Mouse (Mus musculus): Measurements from ENCODE around the gene 1500011B03Rik. TPM values are rescaled to one million over a fixed set of nuclear protein-coding genes. Genes with fewer than 3 reads are reported as not detected.

The 1500011B03Rik gene
- total RNA-seq, 2 experiments from 2014 or later = 15.9 to 17.6 TPM

- DNase-seq = no peak
Observed at GRCm38 (mm10) chr5:114780912-114781311, 42.4 kb downstream of the 1500011B03Rik start.

- DNase-seq = no peak
Observed at GRCm38 (mm10) chr5:114779956-114780489, 43.2 kb downstream of the 1500011B03Rik start.

GRCm38 (mm10) chr5:114776174-114776573 lies 47.1 kb downstream of the 1500011B03Rik start:
- DNase-seq = no peak

GRCm38 (mm10) chr5:114775056-114775979 lies 48.0 kb downstream of the 1500011B03Rik start, which contains the start of gene Git2:
Gene Git2 (minus strand): TSS chr5:114775517.
- DNase-seq = no peak

- DNase-seq = peak; percentile 92
Observed at GRCm38 (mm10) chr5:114774403-114775051, 48.7 kb downstream of the 1500011B03Rik start, which contains the start of gene Ankrd13a. Gene Ankrd13a (plus strand): TSS chr5:114774677.

GRCm38 (mm10) chr5:114773780-114774179 lies 49.5 kb downstream of the 1500011B03Rik start:
- DNase-seq = no peak

GRCm38 (mm10) chr5:114773211-114773710 lies 50.0 kb downstream of the 1500011B03Rik start:
- DNase-seq = peak; percentile 98

GRCm38 (mm10) chr5:114772456-114773203 lies 50.6 kb downstream of the 1500011B03Rik start:
- peak; percentile 74 for DNase-seq

GRCm38 (mm10) chr5:114771796-114772195 lies 51.5 kb downstream of the 1500011B03Rik start:
- DNase-seq = no peak

GRCm38 (mm10) chr5:114769786-114770185 lies 53.5 kb downstream of the 1500011B03Rik start:
- DNase-seq = no peak

- no peak for DNase-seq
Observed at GRCm38 (mm10) chr5:114767185-114767584, 56.1 kb downstream of the 1500011B03Rik start.

GRCm38 (mm10) chr5:114766686-114767085 lies 56.6 kb downstream of the 1500011B03Rik start:
- DNase-seq = no peak

GRCm38 (mm10) chr5:114764812-114765735 lies 58.2 kb downstream of the 1500011B03Rik start:
- DNase-seq = no peak

GRCm38 (mm10) chr5:114761980-114762379 lies 61.3 kb downstream of the 1500011B03Rik start:
- DNase-seq = peak; percentile 25

GRCm38 (mm10) chr5:114759536-114760090 lies 63.7 kb downstream of the 1500011B03Rik start:
- no peak for DNase-seq

Small RNAs within 50 kb of the gene (microRNA-seq; reads per million reads assigned to microRNA genes)
- 8.3 to 15.3 reads per million in 2 experiments for gene Mir6240

Other genes with a start within 250 kb of the 1500011B03Rik start
- 1 to 10 TPM; 2.8 to 3.1 TPM for gene Trpv4, start 165.0 kb downstream of the 1500011B03Rik start, total RNA-seq (2021)
- gene Gltp, start 132.5 kb downstream of the 1500011B03Rik start, total RNA-seq (2021) = 10 to 100 TPM; 24.4 to 26.8 TPM
- gene Tchp, start 115.7 kb downstream of the 1500011B03Rik start, total RNA-seq (2021) = 1 to 10 TPM; 5.3 to 6.8 TPM
- 10 to 100 TPM; 60.6 to 60.8 TPM for gene Ankrd13a, start 48.8 kb downstream of the 1500011B03Rik start, total RNA-seq (2021)
- 10 to 100 TPM; 38.8 to 49.5 TPM for gene Git2, start 48.0 kb downstream of the 1500011B03Rik start, total RNA-seq (2021)
- gene 4930519G04Rik, start 30.2 kb upstream of the 1500011B03Rik start, total RNA-seq (2021) = not detected
- gene Gm9936, start 35.2 kb upstream of the 1500011B03Rik start, total RNA-seq (2021) = not detected
- 1 to 10 TPM; 2.7 to 2.8 TPM for gene Oasl2, start 73.5 kb upstream of the 1500011B03Rik start, total RNA-seq (2021)
- gene Oasl1, start 99.8 kb upstream of the 1500011B03Rik start, total RNA-seq (2021) = under 1 TPM in 1 of 2 experiments, not detected in 1; 0.18 TPM
- 10 to 100 TPM; 27.7 to 34.9 TPM for gene 2210016L21Rik, start 118.7 kb upstream of the 1500011B03Rik start, total RNA-seq (2021)
- not detected for gene Hnf1a, start 147.6 kb upstream of the 1500011B03Rik start, total RNA-seq (2021)
- 10 to 100 TPM; 52.1 to 53.3 TPM for gene Sppl3, start 187.7 kb upstream of the 1500011B03Rik start, total RNA-seq (2021)